Mouse (Mus musculus) myocyte (in vitro differentiated cells): Measurements from ENCODE around the gene Selenow. TPM values are rescaled to one million over a fixed set of nuclear protein-coding genes. Genes with fewer than 3 reads are reported as not detected.

Experiments
- H3K27me3 ChIP-seq: one replicate; pipeline ENCODE4 v1.6.1; 2011; ENCODE audit not compliant: control insufficient read depth, insufficient read depth, insufficient read length
- H3K36me3 ChIP-seq: one replicate; pipeline ENCODE4 v1.6.1; 2011; ENCODE audit not compliant: control insufficient read depth, insufficient read depth
- H3K4me2 ChIP-seq: one replicate; pipeline ENCODE4 v1.6.1; 2011; ENCODE audit warnings: low read depth, control low read depth
- H3K4me3 ChIP-seq: one replicate; pipeline ENCODE4 v1.5.1; 2011; ENCODE audit warnings: mild to moderate bottlenecking, control low read depth, moderate library complexity
- H3K79me2 ChIP-seq: one replicate; pipeline ENCODE4 v1.6.1; 2011; ENCODE audit not compliant: control insufficient read depth, insufficient read depth
- H3ac ChIP-seq: one replicate; pipeline ENCODE4 v1.6.1; 2011; ENCODE audit not compliant: control insufficient read depth, insufficient read length
- CEBPB ChIP-seq: IDR thresholded peaks from 2 replicates; pipeline ENCODE4 v1.6.1; 2011; ENCODE audit warnings: mild to moderate bottlenecking, moderate library complexity; ENCODE audit not compliant: poor library complexity, insufficient read depth, severe bottlenecking
- E2F4 ChIP-seq: IDR thresholded peaks from one replicate; pipeline ENCODE4 v1.6.1; 2011; ENCODE audit warnings: mild to moderate bottlenecking, control low read depth, moderate library complexity; ENCODE audit not compliant: insufficient read depth
- MAX ChIP-seq: IDR thresholded peaks from one replicate; pipeline ENCODE4 v1.6.1; 2011; ENCODE audit warnings: low read depth, mild to moderate bottlenecking, control low read depth
- MYOD1 ChIP-seq, 3 experiments: IDR thresholded peaks; one replicate each; pipeline ENCODE4 v1.6.1; 2011; ENCODE audit warnings: control low read depth in 2 of 3, low read depth in 2 of 3, mild to moderate bottlenecking in 2 of 3, moderate library complexity in 1 of 3; ENCODE audit not compliant: insufficient read length in 2 of 3, control insufficient read depth in 1 of 3
- MYOG ChIP-seq, 3 experiments: IDR thresholded peaks; one replicate each; pipeline ENCODE4 v1.6.1; 2011; ENCODE audit warnings: control low read depth in 2 of 3, low read depth in 2 of 3, mild to moderate bottlenecking in 2 of 3; ENCODE audit not compliant: insufficient read length in 2 of 3, control insufficient read depth in 1 of 3, insufficient read depth in 1 of 3
- POLR2A ChIP-seq: IDR thresholded peaks from one replicate; pipeline ENCODE4 v1.6.1; 2011; ENCODE audit warnings: low read depth, mild to moderate bottlenecking, control low read depth, moderate library complexity; ENCODE audit not compliant: insufficient read length
- POLR2AphosphoS2 ChIP-seq: IDR thresholded peaks from one replicate; pipeline ENCODE4 v1.6.1; 2011; ENCODE audit warnings: low read depth, control low read depth; ENCODE audit not compliant: insufficient read length
- REST ChIP-seq: IDR thresholded peaks from one replicate; pipeline ENCODE4 v1.6.1; 2011; ENCODE audit warnings: mild to moderate bottlenecking, control low read depth, moderate library complexity; ENCODE audit not compliant: insufficient read depth, insufficient read length
- SRF ChIP-seq: IDR thresholded peaks from one replicate; pipeline ENCODE4 v1.6.1; 2011; ENCODE audit warnings: low read depth; ENCODE audit not compliant: control insufficient read depth, insufficient read length
- TCF12 ChIP-seq: IDR thresholded peaks from one replicate; pipeline ENCODE4 v1.6.1; 2011; ENCODE audit warnings: mild to moderate bottlenecking, control low read depth; ENCODE audit not compliant: poor library complexity, insufficient read depth, severe bottlenecking
- TCF3 ChIP-seq: IDR thresholded peaks from one replicate; pipeline ENCODE4 v1.6.1; 2011; ENCODE audit warnings: low read depth, control low read depth; ENCODE audit not compliant: insufficient read length
- USF1 ChIP-seq: IDR thresholded peaks from one replicate; pipeline ENCODE4 v1.6.1; 2011; ENCODE audit warnings: low read depth, mild to moderate bottlenecking, control low read depth, moderate library complexity
- polyA plus RNA-seq: library from polyadenylated mRNA; unstranded; fragments of >200 nt; fragmentation: generic; extraction: Trizol; gene quantifications from one replicate; pipeline ENCODE4 v1.2.1, GENCODE M21; 2012; ENCODE audit warnings: missing spikeins

Selenow gene
- polyA plus RNA-seq, 1 experiment, result 507 TPM

DNA sequence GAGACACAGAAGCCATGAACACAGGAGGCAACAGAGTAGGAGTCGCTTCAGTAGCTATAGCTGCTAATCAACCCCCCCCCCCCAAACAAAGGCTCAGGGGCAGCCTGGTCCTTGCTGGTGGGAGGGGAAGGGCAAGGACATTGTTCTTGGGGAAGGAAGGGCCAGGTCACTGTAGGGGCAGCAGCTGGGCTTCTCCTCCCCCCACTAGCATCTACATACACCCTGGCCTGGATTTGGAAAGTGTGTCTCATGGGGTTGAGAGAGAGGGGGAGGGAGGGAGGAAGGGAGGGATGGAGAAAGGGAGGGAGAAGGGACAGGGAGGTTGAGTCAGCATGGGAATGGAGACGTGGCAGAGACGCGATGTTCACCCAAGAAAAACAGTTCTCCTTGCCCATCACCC, 38.5 kb upstream of the Selenow start:
- no peaks in the 10 kb centered on the region for H3K27me3 ChIP-seq
- peak overlapping the region; percentile 76 for H3K4me2 ChIP-seq
- no peak overlapping the region for H3K4me3 ChIP-seq
- H3ac ChIP-seq, result no peak overlapping the region
- H3K36me3 ChIP-seq, result peaks cover 26% of the 10 kb centered on the region
- TF ChIP-seq TCF12 (no peak), MYOD1 (IDR thresholded peaks at IDR 0.05; ENCODE audit: control insufficient read depth in 1 of 3, insufficient read length in 2 of 3, low read depth in 2 of 3) (peak in 1 of 3 experiments; percentile 64)
- H3K79me2 ChIP-seq, result peaks cover 27% of the 10 kb centered on the region

DNA sequence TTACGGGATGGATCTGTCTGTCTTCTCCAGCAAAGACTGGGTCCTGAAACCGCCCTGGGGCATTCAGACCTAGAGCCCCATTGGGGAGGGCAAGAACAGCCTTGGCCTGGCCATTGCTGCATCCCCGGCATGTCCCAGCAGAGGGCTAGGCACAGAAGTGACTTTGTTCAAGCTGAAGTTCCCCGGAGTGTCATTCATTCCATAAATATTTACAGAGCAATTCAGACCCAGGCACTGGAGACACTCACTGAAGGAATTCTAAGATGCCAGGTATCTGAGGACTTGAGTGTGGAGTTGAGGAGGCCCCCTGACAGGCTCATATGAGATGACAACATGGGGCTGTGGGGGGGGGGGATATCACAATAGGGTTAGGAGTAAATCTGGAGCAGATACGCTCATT, 33.9 kb upstream of the Selenow start:
- Histone ChIP-seq H3K27me3 (no peaks in the 10 kb centered on the region), H3K4me2 (no peak overlapping the region), H3ac (no peak overlapping the region), H3K4me3 (no peak overlapping the region), H3K36me3 (peaks cover 44% of the 10 kb centered on the region), H3K79me2 (peaks cover 7% of the 10 kb centered on the region)
- TF ChIP-seq CEBPB, result no peak
- TF ChIP-seq REST, result no peak
- TF ChIP-seq POLR2AphosphoS2, result no peak
- no peak for TF ChIP-seq MAX
- TF ChIP-seq USF1, result no peak
- no peak for TF ChIP-seq E2F4
- no peak for TF ChIP-seq POLR2A
- TF ChIP-seq MYOD1 (IDR thresholded peaks at IDR 0.05; ENCODE audit: control insufficient read depth in 1 of 3, insufficient read length in 2 of 3, low read depth in 2 of 3), result no peak
- no peak for TF ChIP-seq TCF12
- no peak for TF ChIP-seq TCF3

GRCm38 (mm10) chr7:15955509-15955908, 33.3 kb upstream of the Selenow start:
- Histone ChIP-seq H3K4me3 (no peak overlapping the region), H3K36me3 (peaks cover 51% of the 10 kb centered on the region), H3K4me2 (no peak overlapping the region), H3ac (no peak overlapping the region), H3K27me3 (no peaks in the 10 kb centered on the region), H3K79me2 (peaks cover 7% of the 10 kb centered on the region)
- TF ChIP-seq POLR2A (no peak), TCF12 (no peak), SRF (no peak), POLR2AphosphoS2 (no peak), TCF3 (no peak), CEBPB (no peak), E2F4 (no peak), MYOD1 (IDR thresholded peaks at IDR 0.05; ENCODE audit: control insufficient read depth in 1 of 3, insufficient read length in 2 of 3, low read depth in 2 of 3) (no peak), MYOG (IDR thresholded peaks at IDR 0.05; ENCODE audit: control insufficient read depth in 1 of 3, insufficient read depth in 1 of 3, insufficient read length in 2 of 3, low read depth in 2 of 3) (no peak), MAX (no peak), REST (no peak), USF1 (no peak)

GRCm38 (mm10) chr7:15954978-15955443, 32.8 kb upstream of the Selenow start:
- Histone ChIP-seq H3K4me3 (no peak overlapping the region), H3K4me2 (no peak overlapping the region), H3K27me3 (no peaks in the 10 kb centered on the region), H3K36me3 (peaks cover 56% of the 10 kb centered on the region), H3K79me2 (peaks cover 7% of the 10 kb centered on the region), H3ac (no peak overlapping the region)
- TF ChIP-seq POLR2AphosphoS2, result no peak
- no peak for TF ChIP-seq TCF12
- TF ChIP-seq REST, result no peak
- no peak for TF ChIP-seq E2F4
- TF ChIP-seq SRF, result no peak
- no peak for TF ChIP-seq CEBPB
- TF ChIP-seq MAX, result no peak
- no peak for TF ChIP-seq USF1
- no peak for TF ChIP-seq TCF3
- no peak for TF ChIP-seq MYOD1 (IDR thresholded peaks at IDR 0.05; ENCODE audit: control insufficient read depth in 1 of 3, insufficient read length in 2 of 3, low read depth in 2 of 3)

GRCm38 (mm10) chr7:15954436-15954835, 32.2 kb upstream of the Selenow start:
- Histone ChIP-seq H3K4me2 (no peak overlapping the region), H3K4me3 (no peak overlapping the region), H3K79me2 (peaks cover under 1% of the 10 kb centered on the region), H3K36me3 (peaks cover 55% of the 10 kb centered on the region), H3ac (no peak overlapping the region), H3K27me3 (no peaks in the 10 kb centered on the region)
- no peak for TF ChIP-seq TCF12
- no peak for TF ChIP-seq POLR2A
- no peak for TF ChIP-seq USF1
- no peak for TF ChIP-seq MYOG (IDR thresholded peaks at IDR 0.05; ENCODE audit: control insufficient read depth in 1 of 3, insufficient read depth in 1 of 3, insufficient read length in 2 of 3, low read depth in 2 of 3)
- no peak for TF ChIP-seq MAX
- no peak for TF ChIP-seq MYOD1 (IDR thresholded peaks at IDR 0.05; ENCODE audit: control insufficient read depth in 1 of 3, insufficient read length in 2 of 3, low read depth in 2 of 3)
- no peak for TF ChIP-seq CEBPB
- no peak for TF ChIP-seq REST
- TF ChIP-seq TCF3, result no peak
- TF ChIP-seq SRF, result no peak
- no peak for TF ChIP-seq POLR2AphosphoS2
- TF ChIP-seq E2F4, result no peak
